Mouse (Mus musculus) liver, postnatal 0 days (tissue): ENCODE measurements around the gene Irf2bp2.

Source experiments
- CTCF ChIP-seq: sonication (generic); IDR thresholded peaks from 2 replicates; pipeline ENCODE4 v1.5.1; 2016; ENCODE audit warnings: antibody characterized with exemption, low read depth
- EP300 ChIP-seq: IDR thresholded peaks from 2 replicates; pipeline ENCODE4 v1.6.1; 2016; ENCODE audit warnings: antibody characterized with exemption, low read depth, mild to moderate bottlenecking

- TF ChIP-seq CTCF (no peak), EP300 (no peak)
Observed at GRCm38 (mm10) chr8:126554741-126555140, 39.0 kb downstream of the Irf2bp2 start.
